Mouse (Mus musculus) inflammation-experienced regulatory T-cells, adult 6 months (primary cell): Measurements from ENCODE around the gene Serpinb9f. TPM values are rescaled to one million over a fixed set of nuclear protein-coding genes. Genes with fewer than 3 reads are reported as not detected.
"Not testable (repeated sequence)": the region's sequence is repeated elsewhere in the genome, so short reads cannot be mapped to it uniquely, and the experiment has no call there.

Source experiments
- ATAC-seq: one replicate; pipeline ENCODE4 v1.8.0; 2017
- polyA plus RNA-seq, 3 experiments: library from polyadenylated mRNA; unstranded; fragments of 100-300 nt; shearing (Covaris generic); gene quantifications; one replicate each; pipeline ENCODE4 v1.2.1; 2017

Serpinb9f gene
- polyA plus RNA-seq: not detected

DNA sequence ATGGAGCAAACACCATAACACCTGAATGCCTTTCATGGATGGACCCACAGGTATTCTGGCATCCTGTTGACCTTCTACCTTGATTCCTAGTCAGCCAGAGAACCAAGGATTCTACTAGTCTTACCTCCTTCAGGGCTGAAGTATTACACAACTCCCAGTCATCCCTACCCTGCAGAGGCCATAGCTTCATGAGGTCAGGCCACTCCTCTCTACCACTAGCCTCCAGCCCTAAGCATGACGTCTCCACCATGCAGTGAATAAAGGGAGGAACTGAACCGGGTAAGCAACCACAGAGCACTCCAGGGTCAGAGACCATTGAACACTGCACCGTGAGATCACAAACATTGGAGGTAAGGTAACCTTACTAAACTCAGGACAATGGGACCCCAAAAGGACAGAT, at the start of gene Serpinb9f:
Serpinb9f (plus strand) TSS at position 301 of the 400 bp plus-strand sequence.
- ATAC-seq: not testable (repeated sequence)

DNA sequence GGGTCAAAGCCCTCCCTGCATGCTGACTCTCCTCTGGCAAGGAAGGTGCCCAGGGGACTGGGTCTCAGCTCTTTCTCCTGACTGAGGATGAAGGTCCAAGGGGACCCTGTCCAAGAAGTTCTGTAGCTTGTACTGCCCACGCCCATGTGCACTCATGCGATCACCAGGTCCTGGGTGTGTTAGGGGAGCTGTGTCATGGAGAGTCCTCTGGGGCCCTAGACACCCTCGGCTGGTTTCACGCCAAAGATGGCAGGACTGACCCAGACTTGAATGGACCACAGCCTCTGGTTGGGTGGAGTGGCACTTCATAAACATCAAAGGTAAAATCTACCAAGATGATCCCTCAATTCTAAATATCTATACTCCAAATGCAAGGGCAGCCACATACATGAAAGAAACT, 15.2 kb upstream of the Serpinb9f start:
- ATAC-seq: not testable (repeated sequence)

DNA sequence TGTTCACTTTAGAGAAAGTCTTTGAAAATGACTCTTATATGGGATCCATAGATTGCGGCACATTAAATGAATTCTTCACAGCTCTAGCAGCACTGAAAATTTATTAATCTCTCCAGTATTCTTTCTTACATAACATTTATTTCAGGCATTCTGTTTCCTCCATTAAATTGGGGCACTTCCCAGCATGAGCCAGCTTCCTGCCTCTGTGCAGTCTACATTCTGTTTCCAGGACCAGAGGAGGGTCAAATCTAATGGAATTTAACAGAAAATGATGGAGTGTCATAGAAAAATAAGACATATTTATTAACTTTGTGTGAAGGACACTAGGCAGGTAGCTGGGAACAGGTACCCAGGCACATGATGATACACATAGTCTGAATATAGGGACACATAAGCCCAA, 32.8 kb downstream of the Serpinb9f start:
- not testable (repeated sequence) for ATAC-seq

Other genes with a start within 250 kb of the Serpinb9f start
- 1 to 10 TPM in 1 of 3 experiments, not detected in 2; 2.6 TPM for gene Serpinb1b, start 245.5 kb upstream of the Serpinb9f start, polyA plus RNA-seq
- not detected for gene Serpinb9c, start 164.3 kb upstream of the Serpinb9f start, polyA plus RNA-seq
- gene Serpinb9d, start 131.1 kb upstream of the Serpinb9f start, polyA plus RNA-seq: not detected
- gene Serpinb9e, start 74.5 kb upstream of the Serpinb9f start, polyA plus RNA-seq: not detected
- not detected for gene Gm11397, start 71.7 kb downstream of the Serpinb9f start, polyA plus RNA-seq
- gene Serpinb9g, start 160.7 kb downstream of the Serpinb9f start, polyA plus RNA-seq: under 1 TPM in 1 of 3 experiments, not detected in 2; 0.20 TPM